Mouse (Mus musculus): ENCODE measurements around the gene Kank1.

DNA sequence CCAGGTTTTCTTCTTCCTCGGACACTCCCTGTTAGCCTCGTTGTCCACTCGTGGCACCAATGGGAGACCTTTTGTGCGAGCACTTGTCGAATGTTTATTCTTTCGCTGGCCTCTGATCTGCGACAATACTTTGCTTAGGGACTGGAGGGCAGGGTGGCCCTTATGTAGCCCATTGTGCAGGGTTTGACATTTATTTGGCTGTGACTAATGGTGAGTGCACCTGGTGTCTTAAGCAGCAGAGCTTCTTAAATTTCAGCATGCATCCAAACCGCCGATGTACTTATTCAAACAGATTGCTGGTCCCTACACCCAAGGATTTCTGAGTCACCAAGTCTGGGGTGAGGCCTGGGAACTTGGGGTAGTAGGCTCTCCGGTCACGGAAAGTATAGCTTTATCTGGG is 120.3 kb downstream of the Kank1 start:
- TF ChIP-seq POLR2A (IDR thresholded peaks at IDR 0.05; ENCODE audit: low read depth, low read length) (no peak), CTCF (IDR thresholded peaks at IDR 0.05; ENCODE audit: borderline replicate concordance, insufficient read depth, low read length) (no peak)

All from embryonic fibroblast, embryonic 13.5 days (primary cell).